Mouse (Mus musculus) midbrain, embryonic 16.5 days (tissue): Measurements from ENCODE around the gene Hfe2. TPM values are rescaled to one million over a fixed set of nuclear protein-coding genes. Genes with fewer than 3 reads are reported as not detected.

Experiments used
- ATAC-seq: fragments of 200-750 bp; cut with Nextera tagmentation; 2 replicates; pipeline ENCODE4 v1.8.0; 2017; ENCODE audit warnings: moderate TSS enrichment
- H3K27ac ChIP-seq: fragments of 300-500 bp; sonication (generic); 2 replicates; pipeline ENCODE4 v1.5.1; 2014; ENCODE audit warnings: mild to moderate bottlenecking, low read length, mixed read lengths
- H3K27me3 ChIP-seq: fragments of 300-500 bp; sonication (generic); 2 replicates; pipeline ENCODE4 v1.6.1; 2014; ENCODE audit warnings: low read depth, low read length, mixed read lengths; ENCODE audit not compliant: control insufficient read depth, insufficient read depth
- H3K36me3 ChIP-seq: fragments of 300-500 bp; sonication (generic); 2 replicates; pipeline ENCODE4 v1.6.1; 2014; ENCODE audit warnings: mild to moderate bottlenecking, low read length, moderate library complexity, mixed read lengths; ENCODE audit not compliant: control insufficient read depth, insufficient read depth
- H3K4me1 ChIP-seq: fragments of 300-500 bp; sonication (generic); 2 replicates; pipeline ENCODE4 v1.6.1; 2014; ENCODE audit warnings: mild to moderate bottlenecking, low read length, mixed read lengths; ENCODE audit not compliant: control insufficient read depth, insufficient read depth
- H3K4me2 ChIP-seq: fragments of 300-500 bp; sonication (generic); 2 replicates; pipeline ENCODE4 v1.6.1; 2014; ENCODE audit warnings: mild to moderate bottlenecking, low read length, mixed read lengths
- H3K4me3 ChIP-seq: fragments of 300-500 bp; sonication (generic); 2 replicates; pipeline ENCODE4 v1.5.1; 2014; ENCODE audit warnings: low read depth, mild to moderate bottlenecking, low read length, moderate library complexity, mixed read lengths
- H3K9ac ChIP-seq: fragments of 300-500 bp; sonication (generic); 2 replicates; pipeline ENCODE4 v1.6.1; 2014; ENCODE audit warnings: low read depth, low read length, mixed read lengths
- H3K9me3 ChIP-seq: fragments of 300-500 bp; sonication (generic); replicated peaks from 2 replicates; pipeline ENCODE4 v1.6.1; 2014; ENCODE audit warnings: mild to moderate bottlenecking, low read length, mixed read lengths; ENCODE audit not compliant: control insufficient read depth, poor library complexity, severe bottlenecking
- WGBS: fragments of 180-500 bp; shearing (Covaris S2); extraction: QIAGEN DNeasy Blood & Tissue Kit; methylation state at CpG from one replicate; pipeline ENCODE4 v1.1.7; 2014; 5-methylcytosine and 5-hydroxymethylcytosine counted together
- polyA plus RNA-seq: library from polyadenylated mRNA; unstranded; fragments of >200 nt; fragmentation: Nextera tagmentation; extraction: Ambion mirVana; gene quantifications from 2 replicates; pipeline ENCODE4 v1.2.1, GENCODE M21; 2015

Hfe2 gene
- polyA plus RNA-seq, 1 experiment from 2014 or later = 2.4 TPM

- H3K27me3 ChIP-seq = no peaks in the 10 kb centered on the region
- H3K4me3 ChIP-seq = no peak overlapping the region
- H3K9ac ChIP-seq = no peak overlapping the region
- no peak for ATAC-seq
- no peaks in the 10 kb centered on the region for H3K4me1 ChIP-seq
- no peak overlapping the region for H3K4me2 ChIP-seq
- no peaks in the 10 kb centered on the region for H3K36me3 ChIP-seq
- WGBS = 82% methylated on average over 7 of the region's 7 CpGs
- H3K27ac ChIP-seq = no peak overlapping the region
- H3K9me3 ChIP-seq = no peaks in the 10 kb centered on the region
Observed at GRCm38 (mm10) chr3:96548824-96549223, 23.9 kb downstream of the Hfe2 start.

GRCm38 (mm10) chr3:96549346-96549745, 24.4 kb downstream of the Hfe2 start:
- no peak for ATAC-seq
- WGBS = 81% methylated on average over 5 of the region's 5 CpGs
- Histone ChIP-seq H3K4me1 (no peaks in the 10 kb centered on the region), H3K36me3 (no peaks in the 10 kb centered on the region), H3K4me3 (no peak overlapping the region), H3K9me3 (no peaks in the 10 kb centered on the region), H3K27ac (no peak overlapping the region), H3K27me3 (no peaks in the 10 kb centered on the region), H3K4me2 (no peak overlapping the region), H3K9ac (no peak overlapping the region)

GRCm38 (mm10) chr3:96551203-96551602, 26.2 kb downstream of the Hfe2 start:
- Histone ChIP-seq H3K9ac (no peak overlapping the region), H3K9me3 (no peaks in the 10 kb centered on the region), H3K4me2 (no peak overlapping the region), H3K27ac (no peak overlapping the region), H3K4me3 (no peak overlapping the region), H3K4me1 (peaks cover under 1% of the 10 kb centered on the region), H3K27me3 (no peaks in the 10 kb centered on the region), H3K36me3 (no peaks in the 10 kb centered on the region)
- WGBS = 12% methylated on average over 8 of the region's 8 CpGs
- no peak for ATAC-seq

GRCm38 (mm10) chr3:96551890-96552289, 26.9 kb downstream of the Hfe2 start:
- H3K27ac ChIP-seq = no peak overlapping the region
- peaks cover 8% of the 10 kb centered on the region for H3K4me1 ChIP-seq
- H3K9ac ChIP-seq = no peak overlapping the region
- no peak overlapping the region for H3K4me2 ChIP-seq
- H3K9me3 ChIP-seq = no peaks in the 10 kb centered on the region
- WGBS = 78% methylated on average over 7 of the region's 7 CpGs
- no peaks in the 10 kb centered on the region for H3K36me3 ChIP-seq
- ATAC-seq = no peak
- no peak overlapping the region for H3K4me3 ChIP-seq
- no peaks in the 10 kb centered on the region for H3K27me3 ChIP-seq

GRCm38 (mm10) chr3:96553601-96554000, 28.6 kb downstream of the Hfe2 start:
- no peak overlapping the region for H3K4me2 ChIP-seq
- peaks cover 12% of the 10 kb centered on the region for H3K4me1 ChIP-seq
- H3K4me3 ChIP-seq = no peak overlapping the region
- no peaks in the 10 kb centered on the region for H3K36me3 ChIP-seq
- no peak overlapping the region for H3K9ac ChIP-seq
- no peaks in the 10 kb centered on the region for H3K27me3 ChIP-seq
- H3K27ac ChIP-seq = no peak overlapping the region
- 93% methylated on average over 6 of the region's 6 CpGs for WGBS
- H3K9me3 ChIP-seq = no peaks in the 10 kb centered on the region
- no peak for ATAC-seq

GRCm38 (mm10) chr3:96554251-96554650, 29.3 kb downstream of the Hfe2 start:
- WGBS = 82% methylated on average over 6 of the region's 6 CpGs
- peaks cover 18% of the 10 kb centered on the region for H3K4me1 ChIP-seq
- H3K9me3 ChIP-seq = no peaks in the 10 kb centered on the region
- no peak overlapping the region for H3K4me2 ChIP-seq
- H3K4me3 ChIP-seq = no peak overlapping the region
- no peaks in the 10 kb centered on the region for H3K36me3 ChIP-seq
- ATAC-seq = no peak
- no peaks in the 10 kb centered on the region for H3K27me3 ChIP-seq
- H3K27ac ChIP-seq = no peak overlapping the region
- H3K9ac ChIP-seq = no peak overlapping the region

GRCm38 (mm10) chr3:96555041-96555596, 30.1 kb downstream of the Hfe2 start:
- no peak overlapping the region for H3K4me3 ChIP-seq
- 37% methylated on average over 12 of the region's 12 CpGs for WGBS
- H3K36me3 ChIP-seq = no peaks in the 10 kb centered on the region
- H3K4me1 ChIP-seq = peaks cover 27% of the 10 kb centered on the region
- no peak overlapping the region for H3K4me2 ChIP-seq
- ATAC-seq = no peak
- H3K9me3 ChIP-seq = no peaks in the 10 kb centered on the region
- no peaks in the 10 kb centered on the region for H3K27me3 ChIP-seq
- H3K9ac ChIP-seq = no peak overlapping the region
- peak overlapping the region; percentile 50; the same call in 1 of the 2 replicates for H3K27ac ChIP-seq

- Histone ChIP-seq H3K36me3 (0 out of 2 replicates have a peak, but pooled peaks cover 3% of the 10 kb centered on the region), H3K4me3 (no peak overlapping the region), H3K27me3 (no peaks in the 10 kb centered on the region), H3K9me3 (no peaks in the 10 kb centered on the region), H3K4me2 (peak overlapping the region; percentile 91), H3K9ac (no peak overlapping the region), H3K4me1 (peaks cover 35% of the 10 kb centered on the region), H3K27ac (no peak overlapping the region)
- ATAC-seq = no peak
- WGBS = 83% methylated on average over 15 of the region's 15 CpGs
Observed at GRCm38 (mm10) chr3:96555999-96556614, 31.1 kb downstream of the Hfe2 start.
